Mouse (Mus musculus) CD4-positive, CD25-positive, alpha-beta regulatory T cell, adult 4 months (primary cell): ENCODE measurements around the gene Pard6b. TPM values are rescaled to one million over a fixed set of nuclear protein-coding genes. Genes with fewer than 3 reads are reported as not detected.
A peak's percentile ranks its signal among the peaks of the same experiment; 100 is the strongest.

Experiments used
- ATAC-seq: one replicate; pipeline ENCODE4 v1.8.0; 2017
- polyA plus RNA-seq, 2 experiments: library from polyadenylated mRNA; unstranded; fragments of 100-300 nt; shearing (Covaris generic); gene quantifications; one replicate each; pipeline ENCODE4 v1.2.1; 2017

The Pard6b gene
- polyA plus RNA-seq, 2 experiments from 2014 or later = 0.23 to 1.2 TPM

GRCm38 (mm10) chr2:168063712-168064111 is 17.1 kb upstream of the Pard6b start:
- no peak for ATAC-seq

- ATAC-seq = no peak
Measured at GRCm38 (mm10) chr2:168065511-168065910, 15.3 kb upstream of the Pard6b start.

- no peak for ATAC-seq
Measured at GRCm38 (mm10) chr2:168066783-168067182, 14.0 kb upstream of the Pard6b start.

DNA sequence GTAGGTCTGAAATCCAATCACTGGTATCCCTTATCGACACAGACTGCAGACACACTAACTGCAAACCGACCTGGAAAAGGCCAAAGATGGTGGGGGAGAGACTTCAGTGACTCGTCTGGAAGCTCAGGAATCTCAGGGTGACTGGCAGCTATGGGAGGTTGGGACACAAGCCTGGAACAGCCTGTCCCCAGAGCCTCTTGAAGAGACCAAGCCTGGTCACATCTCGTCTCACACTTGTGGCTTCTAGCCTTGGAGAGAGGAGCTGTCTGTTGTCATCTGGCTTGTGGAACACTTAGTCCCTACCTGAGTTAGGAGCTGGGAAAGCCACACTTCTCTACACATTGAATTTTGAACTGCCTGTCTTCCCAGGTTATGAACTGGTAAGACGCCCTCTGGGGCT is 10.4 kb upstream of the Pard6b start:
- ATAC-seq = no peak

DNA sequence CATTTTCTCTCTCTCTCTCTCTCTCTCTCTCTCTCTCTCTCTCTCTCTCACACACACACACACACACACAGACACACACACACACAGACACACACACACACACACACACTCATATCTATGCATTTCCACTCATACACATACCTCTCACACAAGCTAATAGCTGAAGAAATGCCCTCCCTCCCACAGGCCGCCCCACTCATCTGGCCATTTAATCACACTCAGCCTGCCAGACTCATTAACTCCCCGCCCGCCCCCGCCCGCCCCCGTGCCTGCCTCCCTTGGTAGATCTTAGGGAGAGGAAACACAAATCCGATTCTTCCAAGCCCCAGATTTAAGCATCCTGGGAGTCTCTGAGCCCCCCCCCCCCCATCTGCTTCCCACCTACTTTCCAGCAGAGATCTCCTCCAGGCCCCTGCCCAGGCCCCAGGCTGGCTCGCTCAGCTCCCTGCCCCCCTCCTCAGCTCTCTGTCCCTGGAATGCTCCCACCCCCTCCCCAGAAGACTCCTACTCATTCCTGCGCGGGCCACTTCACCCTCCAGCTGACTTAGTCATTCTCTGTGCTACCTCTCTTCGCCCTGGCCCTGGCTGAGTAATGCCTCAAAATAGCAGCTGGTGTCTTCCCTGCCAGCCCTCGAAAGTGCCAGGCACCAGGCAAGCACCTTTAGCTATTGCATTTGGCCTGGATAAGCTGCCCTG is 8.2 kb upstream of the Pard6b start:
- no peak for ATAC-seq

DNA sequence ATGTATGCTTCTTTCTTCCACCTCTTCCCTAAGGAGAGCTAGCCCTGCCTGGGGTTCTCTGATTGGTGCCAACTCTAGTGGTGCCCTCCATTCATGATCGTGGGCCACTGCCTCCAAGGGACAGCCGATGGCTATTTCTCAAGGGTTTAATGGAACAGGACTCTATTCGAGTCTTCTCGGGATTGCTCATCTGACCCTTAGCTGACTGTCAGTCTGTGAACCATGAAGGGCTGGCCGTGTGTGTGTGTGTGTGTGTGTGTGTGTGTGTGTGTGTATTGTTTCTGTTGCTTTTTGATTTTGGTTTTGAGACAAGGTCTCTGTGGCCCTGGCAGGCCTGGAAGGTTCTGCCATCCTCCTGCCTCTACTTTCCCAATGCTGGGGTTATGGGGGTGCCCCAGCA is 7.1 kb upstream of the Pard6b start:
- ATAC-seq = no peak

DNA sequence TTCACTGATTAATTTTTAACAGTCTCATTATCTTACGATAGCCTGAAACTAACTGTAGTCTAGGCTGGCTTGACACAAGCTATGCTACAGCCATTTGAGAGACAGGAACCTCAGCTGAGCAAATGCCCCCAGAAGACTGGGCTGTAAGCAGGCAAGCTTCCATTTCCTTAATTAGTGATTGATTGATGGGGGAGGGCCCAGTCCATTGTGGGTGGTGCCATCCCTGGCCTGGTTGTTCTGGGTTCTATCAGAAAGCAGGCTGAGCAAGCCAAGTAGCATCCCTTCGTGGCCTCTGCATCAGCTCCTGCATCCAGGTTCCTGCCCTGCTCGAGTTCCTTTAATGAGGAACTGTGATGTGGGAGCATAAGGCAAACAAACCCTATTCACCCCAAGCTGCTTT is 6.3 kb upstream of the Pard6b start:
- no peak for ATAC-seq

- ATAC-seq = no peak
Measured at GRCm38 (mm10) chr2:168076840-168077576, 3.8 kb upstream of the Pard6b start.

- ATAC-seq = no peak
Measured at GRCm38 (mm10) chr2:168078107-168078830, 2.5 kb upstream of the Pard6b start.

DNA sequence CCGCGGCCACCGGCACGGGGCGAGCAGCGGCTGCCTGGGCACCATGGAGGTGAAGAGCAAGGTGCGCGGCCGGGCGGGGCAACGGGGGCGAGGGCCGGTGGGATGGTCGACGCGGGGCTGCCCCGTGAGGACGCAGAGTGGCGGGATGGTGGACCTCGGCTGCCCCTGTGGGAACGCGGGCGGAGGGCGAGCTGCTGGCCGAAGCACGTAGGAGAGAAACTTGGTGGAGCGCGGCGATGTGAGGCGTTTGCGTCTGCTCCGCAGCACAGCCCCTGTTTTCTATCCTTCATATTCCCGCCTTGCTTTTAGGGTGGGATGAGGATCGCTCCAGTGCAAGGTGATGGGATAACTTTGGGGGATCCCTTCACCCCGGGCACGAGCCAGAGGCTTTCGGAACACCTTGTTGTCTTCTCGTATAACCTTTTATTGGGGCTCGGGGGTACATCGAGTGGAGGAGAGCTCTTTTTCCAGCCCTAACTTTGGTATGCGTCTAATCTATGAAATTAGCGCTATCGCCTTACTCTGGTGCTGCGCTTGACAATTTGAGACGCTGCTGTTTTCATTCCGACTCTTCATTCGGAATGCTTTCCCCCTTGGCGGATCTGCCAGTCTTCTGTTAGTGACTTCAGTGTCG is 612 bp downstream of the Pard6b start:
- no peak for ATAC-seq

- no peak for ATAC-seq
Measured at GRCm38 (mm10) chr2:168081933-168082306, 1.1 kb downstream of the Pard6b start.

- no peak for ATAC-seq
Measured at GRCm38 (mm10) chr2:168083593-168083992, 2.8 kb downstream of the Pard6b start.

GRCm38 (mm10) chr2:168084228-168084627 is 3.4 kb downstream of the Pard6b start:
- no peak for ATAC-seq

GRCm38 (mm10) chr2:168085621-168086265 is 4.9 kb downstream of the Pard6b start:
- no peak for ATAC-seq

DNA sequence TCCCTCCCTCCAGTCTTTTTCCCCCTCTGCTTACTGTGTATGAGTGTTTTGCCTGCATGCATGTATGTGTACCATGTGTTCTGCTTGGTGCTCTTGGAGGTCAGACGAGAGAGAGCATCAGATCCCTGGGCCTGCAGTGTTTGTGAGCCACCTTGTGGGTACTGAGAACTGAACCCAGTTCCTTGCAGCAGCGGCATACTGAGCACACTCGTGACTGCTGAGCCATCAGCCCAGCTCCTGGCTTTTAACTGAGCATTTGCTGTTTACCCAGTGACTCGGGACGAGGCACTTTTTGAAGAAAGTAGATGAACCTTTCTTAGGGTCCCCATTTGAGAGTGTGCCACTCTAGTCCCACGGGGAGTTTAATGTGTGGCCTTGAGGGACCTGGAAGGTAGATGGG is 5.5 kb downstream of the Pard6b start:
- no peak for ATAC-seq

- no peak for ATAC-seq
Measured at GRCm38 (mm10) chr2:168086839-168087238, 6.0 kb downstream of the Pard6b start.

GRCm38 (mm10) chr2:168091560-168091959 is 10.8 kb downstream of the Pard6b start:
- no peak for ATAC-seq

DNA sequence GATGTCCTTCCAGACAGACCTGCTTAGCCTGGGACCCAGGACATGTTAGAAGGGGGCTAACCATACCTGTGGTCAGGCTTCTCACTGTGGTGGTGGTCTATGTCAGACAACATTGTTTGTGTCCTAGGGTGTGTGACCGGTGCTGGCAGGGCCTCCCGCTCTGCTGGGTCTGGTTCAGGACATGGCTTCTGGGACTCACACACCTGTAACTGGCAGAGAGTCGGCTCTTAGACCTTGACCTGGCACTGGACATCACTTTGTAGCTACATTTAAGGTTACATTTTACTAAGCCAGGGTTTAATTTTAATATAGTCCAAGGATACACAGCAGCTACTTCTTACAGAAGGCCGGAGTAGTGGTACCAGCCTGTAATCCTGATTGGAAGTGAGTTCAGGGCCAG is 12.3 kb downstream of the Pard6b start:
- no peak for ATAC-seq

DNA sequence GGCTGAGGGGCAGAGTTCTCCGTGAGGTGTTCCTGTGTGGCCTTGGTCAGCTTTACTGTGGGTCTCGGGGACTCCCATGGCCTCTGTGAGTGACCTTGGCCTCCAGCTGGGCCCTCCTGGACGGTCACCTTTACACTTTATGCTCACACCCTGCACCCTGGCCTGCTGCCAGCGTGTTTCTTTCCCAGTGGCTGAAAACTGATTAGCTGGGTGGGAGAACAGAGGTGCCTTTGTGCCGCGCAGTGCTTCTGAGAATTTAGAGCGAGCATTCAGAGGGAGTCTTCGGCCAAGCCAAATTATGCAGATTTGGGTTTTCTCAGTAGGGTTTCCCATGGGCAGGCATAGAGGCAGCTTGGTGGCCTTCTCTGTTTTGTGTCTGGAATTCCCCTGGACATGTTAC is 14.3 kb downstream of the Pard6b start:
- ATAC-seq = no peak

DNA sequence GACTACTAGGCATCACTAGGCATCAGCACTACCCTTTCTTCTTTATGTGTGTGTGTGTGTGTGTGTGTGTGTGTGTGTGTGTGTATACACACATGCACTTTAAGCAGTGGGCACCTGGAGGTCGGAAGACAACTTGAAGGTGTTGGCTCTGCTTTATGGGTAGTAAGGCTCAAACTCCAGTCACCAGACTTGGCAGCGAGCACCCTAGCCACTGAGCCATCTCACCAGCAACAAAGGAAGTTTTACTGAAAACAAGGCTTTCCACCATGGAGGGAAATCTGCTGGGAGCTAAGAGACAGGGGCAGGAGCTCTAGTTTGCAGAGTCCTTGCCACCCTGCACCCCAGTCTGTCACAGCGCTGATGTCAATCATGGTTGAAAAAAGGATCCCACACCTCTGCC is 15.7 kb downstream of the Pard6b start:
- no peak for ATAC-seq

GRCm38 (mm10) chr2:168098040-168098439 is 17.2 kb downstream of the Pard6b start:
- ATAC-seq = peak; percentile 58

DNA sequence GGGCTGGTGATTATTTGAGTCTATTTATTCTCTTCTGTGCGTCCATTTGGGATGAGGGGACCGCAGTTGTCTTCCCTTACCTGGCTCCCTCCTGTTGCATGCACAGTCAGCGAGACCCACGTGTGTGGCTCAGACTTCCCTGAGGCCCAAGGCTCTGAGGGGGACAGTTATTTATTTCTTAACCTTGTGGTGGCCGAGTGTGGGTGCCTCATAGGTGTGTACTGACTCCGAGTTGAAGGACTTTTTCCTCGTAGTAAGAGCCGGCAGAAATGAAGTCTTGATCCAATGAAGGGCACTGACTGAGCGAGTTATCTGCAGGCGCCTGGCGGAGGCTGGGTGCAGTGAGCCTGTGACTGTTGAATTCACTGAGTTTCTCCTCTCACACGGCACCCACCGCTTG is 19.2 kb downstream of the Pard6b start:
- ATAC-seq = no peak

DNA sequence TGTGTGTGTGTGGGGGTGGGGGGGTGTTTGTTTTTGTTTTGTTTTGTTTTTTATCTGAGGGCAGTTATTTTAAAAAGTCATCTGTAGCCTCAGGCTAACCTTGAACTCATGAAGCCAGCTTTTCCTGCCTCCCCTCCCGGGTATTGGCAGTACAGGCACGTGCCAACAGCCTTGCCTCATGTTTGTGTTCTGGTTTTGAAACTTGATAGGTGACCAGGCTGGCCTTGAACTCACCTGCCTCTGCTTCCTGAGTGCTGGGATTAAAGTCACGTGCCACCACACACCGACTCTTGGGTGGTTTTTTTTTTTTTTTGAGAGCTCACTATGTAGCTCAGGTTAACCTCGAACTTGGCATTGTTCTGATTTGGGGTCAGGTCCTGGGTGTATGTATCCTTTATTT is 21.0 kb downstream of the Pard6b start:
- ATAC-seq = no peak
